Mouse (Mus musculus) spleen, postnatal 4 days (tissue): ENCODE measurements at regions not wholly inside any gene's neighbourhood (a gene's known extent, or its start where the extent isn't known, plus 50 kb on each side); places are given as distances from the start of the nearest gene placed in this dataset.
"Not testable (repeated sequence)": the region's sequence is repeated elsewhere in the genome, so short reads cannot be mapped to it uniquely, and the experiment has no call there.

Source experiments
- DNase-seq, 2 experiments: peaks; one replicate each; pipeline ENCODE4 v3.0.0; 2022; ENCODE audit warnings: low spot score in 2 of 2

DNA sequence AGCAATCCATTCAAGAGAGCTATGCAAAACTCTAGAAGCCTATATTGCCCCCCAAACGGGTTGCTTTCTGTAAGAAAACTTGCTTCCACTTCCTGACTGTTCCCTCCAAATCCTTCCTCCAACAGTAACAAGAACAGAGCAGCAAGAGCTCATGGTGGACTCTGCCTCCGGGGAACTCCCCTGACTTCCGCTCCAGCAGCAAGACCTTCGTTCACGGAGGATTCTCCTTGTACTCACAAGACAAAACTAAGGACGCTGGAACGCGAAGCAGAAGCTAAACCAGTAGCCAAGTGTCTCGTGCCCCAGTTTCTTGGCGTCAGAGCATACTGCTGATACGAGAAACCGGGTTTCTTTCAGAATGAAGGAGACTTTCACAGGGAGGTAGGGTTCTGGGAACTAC is 50.7 kb downstream of the H2al2a start:
- DNase-seq, result no peak

DNA sequence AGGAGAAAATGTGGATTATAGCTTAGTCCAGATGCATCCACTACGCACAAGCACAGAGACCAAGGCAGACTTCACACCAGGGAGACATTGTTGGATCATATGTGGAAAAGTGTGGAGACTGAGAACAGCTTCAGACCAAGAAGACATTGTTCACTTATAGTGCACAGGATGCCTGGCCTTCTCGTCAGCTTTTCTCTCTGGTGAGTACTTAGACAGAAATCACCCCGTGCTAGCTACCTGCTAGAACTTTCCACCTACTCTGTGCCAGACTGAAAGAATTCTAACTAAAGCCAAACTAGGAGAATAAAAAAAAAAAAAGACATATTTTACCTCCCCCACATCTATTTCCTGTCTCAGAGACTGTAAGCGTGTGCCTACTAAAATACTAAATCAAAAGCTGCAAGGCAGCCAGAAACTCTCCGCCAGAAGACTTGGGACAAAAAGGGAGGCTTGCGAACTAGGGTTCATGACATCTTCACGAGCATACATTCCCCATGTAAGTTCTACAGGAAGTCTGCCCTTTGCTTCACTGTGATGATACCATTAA is 51.3 kb downstream of the H2al2a start:
- no peak for DNase-seq

DNA sequence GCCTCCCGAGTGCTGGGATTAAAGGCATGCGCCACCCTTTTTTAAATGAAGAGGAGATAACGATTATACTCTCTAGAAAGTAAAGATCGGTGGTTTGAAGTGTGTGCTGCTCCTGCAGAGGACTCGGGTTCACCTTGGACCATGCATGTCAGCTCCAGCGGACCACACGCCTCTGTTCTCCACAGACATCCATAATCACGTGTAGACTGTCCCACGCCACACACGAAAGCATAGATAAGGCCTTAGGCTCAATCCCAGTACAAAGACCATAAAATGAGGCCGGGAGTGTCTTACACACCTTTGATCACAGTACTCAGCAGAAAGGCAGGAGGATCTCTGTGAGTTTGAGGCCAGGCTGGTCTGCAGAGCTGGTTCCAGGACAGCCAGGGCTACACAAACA is 53.3 kb downstream of the H2al2a start:
- DNase-seq, result no peak

DNA sequence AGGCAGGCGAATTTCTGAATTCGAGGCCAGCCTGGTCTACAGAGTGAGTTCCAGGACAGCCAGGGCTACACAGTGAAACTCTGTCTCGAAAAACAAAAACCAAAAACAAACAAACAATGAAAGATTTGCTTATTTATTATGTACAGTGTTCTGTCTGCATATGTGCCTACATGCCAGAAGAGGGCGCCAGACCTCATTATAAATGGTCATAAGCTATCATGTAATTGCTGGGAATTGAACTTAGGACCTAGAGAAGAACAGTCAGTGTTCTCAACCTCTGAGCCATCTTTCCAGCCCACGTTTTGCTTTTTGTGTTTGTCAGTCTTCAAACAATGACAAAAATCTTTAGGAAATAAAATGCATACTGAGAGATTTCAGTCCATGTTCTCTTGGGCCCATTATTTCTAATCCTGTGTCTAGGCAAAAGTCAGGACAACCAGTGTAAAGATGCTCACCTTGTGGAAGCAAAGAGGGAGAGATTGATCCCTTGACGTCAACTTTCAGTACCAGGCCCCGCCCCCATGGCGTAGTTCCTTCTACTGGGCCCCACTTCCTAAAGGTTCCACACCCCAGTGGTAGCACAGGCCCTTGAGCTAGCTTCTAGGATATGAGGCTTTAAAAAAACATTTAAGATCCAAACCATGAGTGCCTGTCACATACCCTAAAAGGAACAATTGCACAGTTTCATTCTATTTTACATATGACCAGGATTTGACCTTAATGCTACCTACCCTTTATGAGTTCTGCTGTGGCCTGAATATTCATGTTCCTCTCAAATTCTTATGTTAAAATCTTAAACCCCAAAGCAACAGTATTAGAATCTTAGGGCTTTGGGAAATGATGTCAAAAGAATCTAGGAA is 54.0 kb downstream of the H2al2a start:
- no peak for DNase-seq

DNA sequence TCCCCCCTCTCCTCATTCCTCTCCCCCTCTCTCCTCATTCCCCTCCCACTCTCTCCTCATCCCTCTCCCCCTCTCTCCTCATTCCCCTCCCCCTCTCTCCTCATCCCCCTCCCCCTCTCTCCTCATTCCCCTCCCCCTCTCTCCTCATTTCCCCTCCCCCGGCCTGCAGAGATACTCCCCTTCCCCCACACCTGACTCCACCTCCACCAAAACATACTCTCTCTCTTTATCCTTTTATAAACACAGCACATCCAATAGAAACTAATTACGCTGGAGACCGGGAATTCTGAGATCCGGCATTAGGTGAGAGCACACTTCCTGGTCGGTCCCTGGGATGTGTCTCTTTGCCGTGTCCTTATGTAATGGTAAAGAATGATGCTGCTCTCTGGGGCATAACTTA is 54.8 kb downstream of the H2al2a start:
- no peak for DNase-seq

DNA sequence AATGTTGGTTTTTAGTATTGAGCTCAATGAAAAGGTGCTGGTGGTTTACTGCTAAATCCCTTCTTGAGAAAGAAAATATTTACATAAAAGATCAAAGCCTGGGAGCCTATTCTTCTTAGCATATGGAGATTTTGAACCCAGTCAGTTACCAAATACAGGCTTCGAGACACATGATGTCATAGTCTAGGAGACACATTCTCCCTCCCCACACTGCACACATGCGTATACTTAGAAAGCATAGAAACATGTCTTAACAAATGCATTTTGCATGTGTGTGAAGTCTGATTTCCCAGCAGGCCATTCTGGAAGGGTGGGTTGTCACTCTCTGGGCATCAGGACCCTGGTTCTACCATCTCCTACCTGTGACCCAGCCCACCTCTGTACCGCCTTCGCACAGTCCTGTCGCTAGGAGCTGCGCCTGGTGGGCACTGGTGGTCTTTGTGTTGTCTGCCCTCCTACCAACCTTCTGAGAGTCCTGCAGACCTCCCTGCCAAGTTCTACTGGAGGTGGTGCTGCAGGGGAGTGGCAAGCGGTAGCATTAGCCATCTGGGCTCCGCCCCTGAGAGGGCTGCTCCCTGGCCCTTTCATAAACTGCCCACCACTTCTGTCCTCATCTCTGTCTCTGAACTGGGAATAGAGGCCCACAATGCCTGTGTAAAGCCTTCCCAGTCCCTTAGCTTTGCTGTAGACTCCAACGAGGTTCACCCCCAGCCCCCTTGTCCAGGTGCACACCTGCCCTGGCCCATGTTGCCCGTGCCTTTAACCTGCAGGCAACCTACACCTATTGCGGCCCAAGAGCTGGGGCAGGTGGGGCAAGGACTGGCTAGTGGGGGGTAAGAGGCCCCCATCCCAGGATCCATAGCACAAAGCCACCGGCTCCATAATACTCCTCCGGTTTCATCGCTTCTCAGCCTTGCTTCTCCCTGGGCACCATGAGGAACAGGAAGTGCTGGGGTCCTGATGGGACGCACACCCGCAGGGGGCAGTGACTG is 56.6 kb downstream of the H2al2a start:
- DNase-seq, result not testable (repeated sequence)

DNA sequence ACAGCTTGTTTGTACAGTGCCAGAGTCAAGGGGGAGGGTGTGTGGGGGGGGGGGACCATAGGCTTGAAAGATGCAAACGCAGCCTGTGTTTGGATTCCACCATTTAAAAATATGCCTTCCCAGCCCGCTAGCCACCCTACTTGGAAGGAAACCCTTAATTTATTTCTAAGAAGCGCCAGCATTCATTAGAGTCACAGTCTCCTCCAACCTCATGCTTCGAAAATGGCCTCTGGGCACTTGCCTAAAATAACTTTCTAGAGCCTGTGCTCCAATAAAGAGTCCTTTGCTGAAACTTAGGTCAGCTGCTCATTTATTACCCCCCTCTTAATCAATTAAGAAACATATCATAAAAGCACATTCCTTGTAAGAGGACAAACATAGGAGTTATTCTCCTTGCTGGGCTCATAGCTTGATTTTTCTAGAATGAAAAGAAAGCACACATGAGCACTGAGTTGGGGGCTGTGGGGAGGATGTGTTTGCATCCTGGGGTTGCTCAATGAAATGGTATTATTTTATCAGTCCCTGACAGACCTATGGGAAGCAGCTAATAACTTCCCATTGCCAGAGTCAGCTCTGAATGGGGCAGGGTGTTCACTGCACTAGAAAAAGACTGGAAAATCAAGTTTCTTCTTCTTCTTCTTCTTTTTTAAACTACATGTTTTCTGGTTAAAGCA is 57.4 kb downstream of the H2al2a start:
- no peak for DNase-seq

DNA sequence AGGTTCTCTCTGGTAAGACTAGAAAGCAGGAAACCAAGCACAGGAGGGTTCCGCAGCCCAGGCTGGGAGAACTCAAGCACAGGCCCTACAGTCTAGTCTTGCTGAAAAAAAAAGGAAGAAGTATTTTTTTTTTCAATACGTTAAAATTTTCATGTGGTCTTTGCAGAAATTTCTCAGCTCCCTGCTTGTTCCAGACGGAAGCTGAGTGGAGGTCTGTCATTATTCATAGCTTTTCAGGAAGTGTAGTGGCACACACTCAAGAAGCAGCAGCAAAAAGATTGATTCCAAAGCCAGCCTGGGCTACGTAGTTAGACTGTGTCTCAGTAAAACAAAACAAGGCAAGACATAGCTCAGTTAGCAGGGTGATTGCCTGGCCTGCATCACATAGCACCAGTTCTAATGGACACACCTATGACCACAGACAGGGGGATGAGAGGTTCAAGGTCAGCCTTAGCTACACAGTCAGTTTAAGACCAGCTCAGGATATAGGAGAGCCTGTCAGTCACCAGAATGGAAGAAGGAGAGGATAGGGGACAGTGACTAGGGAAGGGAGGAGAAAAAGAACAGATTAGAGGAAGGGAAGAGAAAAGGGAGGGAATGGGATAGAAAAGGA is 60.1 kb downstream of the H2al2a start:
- no peak for DNase-seq

DNA sequence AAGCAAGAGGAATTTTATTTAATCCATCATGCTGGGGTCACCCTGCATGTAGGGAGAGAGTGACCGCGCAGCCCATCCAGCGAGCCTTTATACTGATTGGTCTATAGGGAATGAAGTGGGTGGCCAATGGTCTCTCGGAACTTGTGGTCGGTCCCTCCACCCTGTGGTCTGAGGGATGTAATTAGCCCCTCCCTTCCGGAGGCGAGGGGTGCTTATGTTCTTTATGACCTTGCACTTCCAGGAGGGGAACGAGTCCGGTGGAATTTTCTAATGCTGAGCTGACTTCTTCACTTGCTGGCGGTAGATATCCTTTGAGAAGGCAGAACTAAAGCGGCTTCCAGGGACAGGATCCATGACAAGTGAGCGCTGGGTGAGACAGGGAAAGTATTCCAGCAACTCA is 60.8 kb downstream of the H2al2a start:
- DNase-seq, result no peak

DNA sequence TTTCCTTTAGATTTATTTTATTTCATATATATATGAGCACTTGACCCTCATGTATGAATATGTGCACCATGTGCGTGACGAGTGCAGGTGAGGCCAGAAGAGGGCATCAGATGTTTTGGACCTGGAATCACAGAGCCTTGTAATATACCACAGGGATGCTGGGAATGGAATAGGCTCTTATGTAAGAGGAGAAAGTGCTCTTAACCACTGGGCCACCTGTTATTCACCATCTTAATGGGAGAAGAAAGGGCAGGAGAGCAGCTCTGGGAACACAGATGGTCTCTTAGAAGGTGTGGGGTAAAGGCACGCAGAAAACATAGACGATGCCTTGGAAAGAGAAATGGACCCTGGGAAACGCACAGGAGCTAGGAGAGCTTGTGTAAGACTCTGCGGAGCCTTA is 61.3 kb downstream of the H2al2a start:
- DNase-seq, result no peak

DNA sequence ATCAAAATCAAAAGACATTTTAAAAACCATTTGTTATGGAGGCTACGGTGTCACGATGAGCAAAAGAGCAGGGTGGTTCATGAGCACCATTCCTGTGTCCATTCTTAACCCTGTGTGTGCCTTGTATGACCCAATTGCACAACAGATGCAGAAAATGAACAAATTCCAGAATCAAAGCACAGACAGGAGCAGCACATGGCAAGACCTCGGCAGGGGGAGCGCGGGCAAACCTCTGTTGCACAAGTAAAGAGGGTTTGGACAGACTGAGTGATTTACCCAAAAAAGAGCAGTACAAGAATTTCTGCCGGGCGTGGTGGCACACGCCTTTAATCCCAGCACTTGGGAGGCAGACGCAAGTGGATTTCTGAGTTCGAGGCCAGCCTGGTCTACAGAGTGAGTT is 62.1 kb downstream of the H2al2a start:
- no peak for DNase-seq

DNA sequence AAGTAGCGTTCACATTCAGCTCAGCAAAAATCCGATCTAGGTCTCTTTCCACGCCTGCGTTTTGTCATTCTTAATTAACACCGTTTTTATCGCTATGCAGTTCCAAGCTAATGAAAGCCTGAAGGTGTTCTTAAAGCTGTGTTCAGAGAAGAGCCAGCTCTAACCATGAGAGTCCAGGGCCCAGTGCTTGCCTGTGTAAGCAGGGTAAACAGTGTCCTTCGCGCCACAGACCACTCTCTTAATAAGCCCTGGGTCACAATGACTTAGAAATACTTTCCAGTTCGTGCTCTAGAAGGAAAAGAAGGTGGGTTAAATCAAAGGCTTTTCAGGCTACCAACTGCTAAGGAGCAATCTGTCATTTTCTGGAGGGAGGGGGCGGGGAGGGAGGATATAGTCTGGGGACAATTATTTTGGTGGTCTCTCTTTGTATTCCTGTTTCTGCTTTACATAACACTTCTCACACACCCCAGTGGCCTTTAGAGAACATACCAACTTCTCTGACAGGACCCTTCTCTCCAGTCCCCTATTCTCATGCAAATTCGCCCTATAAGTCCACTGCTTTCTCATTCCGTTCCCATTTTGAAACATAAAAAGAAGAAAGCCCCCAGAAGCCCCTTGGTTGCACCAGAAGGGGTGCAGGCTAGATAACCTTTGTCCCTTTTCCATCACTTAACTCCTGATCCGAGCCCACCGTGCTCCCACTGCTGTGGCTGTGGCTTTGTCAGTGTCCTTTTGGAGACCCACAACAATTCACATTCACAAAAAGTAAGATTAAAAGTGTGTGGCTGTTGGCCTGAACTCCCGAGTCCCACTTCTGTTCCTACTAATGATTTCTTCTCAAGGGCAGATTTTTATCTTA is 63.6 kb downstream of the H2al2a start:
- no peak for DNase-seq

DNA sequence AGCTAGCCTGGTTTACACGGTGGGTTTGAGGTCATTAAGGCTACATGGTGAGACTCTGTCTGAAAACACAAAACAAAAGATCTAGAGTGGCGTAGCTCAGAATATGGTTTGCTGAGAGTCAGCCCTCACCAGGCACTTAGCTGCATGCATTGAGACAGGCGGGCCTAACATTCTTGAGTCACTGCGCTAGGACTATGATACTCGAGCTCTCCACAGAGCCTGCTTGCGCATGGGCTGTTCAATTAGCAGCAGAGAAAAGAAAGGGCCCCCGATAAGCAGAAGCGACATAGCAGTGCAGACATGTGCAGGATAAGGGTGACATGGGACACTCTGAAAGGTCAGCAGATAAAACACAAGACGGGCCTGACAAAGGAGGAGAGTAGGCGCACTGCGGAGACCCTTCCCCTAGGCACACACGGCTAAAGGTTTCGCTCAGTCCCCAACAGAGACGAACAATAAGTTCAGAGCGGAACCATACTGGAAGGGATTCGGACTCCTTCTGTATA is 64.3 kb downstream of the H2al2a start:
- DNase-seq, result no peak

DNA sequence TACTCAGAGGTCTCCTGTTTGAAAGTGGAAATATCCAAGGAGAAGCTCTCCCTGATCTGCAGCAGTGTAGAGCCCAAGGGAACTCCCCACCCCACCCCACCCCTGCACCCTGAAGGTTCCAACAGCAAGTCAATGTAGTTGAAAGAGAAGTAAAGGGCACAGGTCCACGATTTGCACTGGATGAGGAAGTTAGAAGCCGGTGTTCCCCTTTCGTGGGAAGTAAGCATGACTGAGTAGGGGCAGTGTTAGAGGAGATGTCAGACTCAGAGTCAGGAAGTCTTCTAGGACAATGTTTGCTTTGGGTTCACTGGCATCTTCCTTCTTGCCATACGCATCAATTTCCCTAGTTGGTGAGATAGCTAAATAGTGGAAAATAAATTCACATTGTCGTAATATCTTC is 64.9 kb downstream of the H2al2a start:
- DNase-seq, result peak in 1 of 2 experiments; percentile 18

DNA sequence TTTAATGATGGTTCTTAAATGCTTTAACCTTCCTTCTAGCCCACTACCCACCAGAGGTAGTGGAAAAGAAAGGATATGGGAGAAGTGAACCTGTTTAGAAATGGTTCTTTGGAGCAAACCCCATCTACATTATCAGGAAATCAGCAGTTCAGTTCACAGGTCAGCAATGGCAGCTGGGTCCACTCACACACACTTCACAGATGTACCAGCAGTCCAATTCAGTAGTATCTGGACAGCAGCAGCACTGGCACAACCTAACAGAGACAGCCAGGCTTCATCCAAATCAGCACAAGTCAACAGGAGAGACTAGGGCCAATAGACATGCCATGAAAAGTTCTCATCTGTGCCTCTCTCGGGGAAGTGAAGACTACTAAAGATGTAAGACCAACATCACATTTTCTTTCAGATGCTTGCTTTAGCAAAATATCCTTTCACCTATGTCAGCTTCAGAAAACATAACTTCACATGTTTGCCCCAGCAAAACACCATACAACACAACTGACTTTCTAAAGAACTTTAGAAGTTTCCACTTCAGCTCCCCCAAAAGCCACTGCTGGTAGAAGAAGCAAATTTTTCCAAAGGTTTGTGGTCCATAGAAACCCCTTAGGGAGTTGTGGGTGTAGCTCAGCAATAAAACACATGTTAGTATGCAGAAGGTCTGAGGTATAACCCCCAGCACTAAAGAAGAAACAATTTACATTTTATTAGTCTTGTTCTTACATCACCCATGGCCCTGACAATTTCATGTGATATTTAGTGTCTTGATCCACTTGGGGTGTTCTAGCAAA is 77.7 kb downstream of the H2al2a start:
- DNase-seq, result no peak

DNA sequence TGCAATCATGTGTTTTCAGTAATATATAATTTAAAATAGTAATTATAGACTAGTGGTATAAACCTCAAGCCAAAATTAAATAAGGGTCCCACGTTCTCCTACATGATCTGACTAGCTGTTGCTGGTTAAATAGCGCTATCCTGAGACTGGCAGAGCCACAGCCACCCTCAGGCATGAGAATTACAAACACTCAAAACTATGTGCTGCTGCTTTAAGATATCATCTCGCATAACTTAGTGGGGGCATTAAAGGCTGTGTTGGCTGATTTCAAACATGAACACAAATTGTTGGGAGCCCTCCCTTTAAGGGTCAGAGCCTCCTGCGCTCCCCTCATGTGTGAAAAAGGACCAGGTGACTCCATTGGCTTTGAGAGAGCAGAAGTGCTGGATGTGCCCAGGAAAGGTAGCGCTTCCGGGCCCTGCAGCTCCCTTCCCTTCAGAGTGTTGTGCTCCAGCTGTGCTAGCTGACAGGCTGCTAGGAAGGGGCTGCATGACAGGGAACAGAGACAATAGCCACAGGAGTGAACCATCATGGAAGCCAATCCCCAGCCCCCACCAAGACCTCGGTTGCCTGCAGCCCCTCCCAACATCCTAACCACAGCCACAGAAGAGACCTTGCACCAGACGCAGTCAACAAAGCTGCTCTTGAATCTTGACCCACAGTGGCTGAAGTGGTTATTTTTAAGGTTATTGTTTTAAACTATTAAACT is 79.4 kb downstream of the H2al2a start:
- peak in 1 of 2 experiments; percentile 48 for DNase-seq

DNA sequence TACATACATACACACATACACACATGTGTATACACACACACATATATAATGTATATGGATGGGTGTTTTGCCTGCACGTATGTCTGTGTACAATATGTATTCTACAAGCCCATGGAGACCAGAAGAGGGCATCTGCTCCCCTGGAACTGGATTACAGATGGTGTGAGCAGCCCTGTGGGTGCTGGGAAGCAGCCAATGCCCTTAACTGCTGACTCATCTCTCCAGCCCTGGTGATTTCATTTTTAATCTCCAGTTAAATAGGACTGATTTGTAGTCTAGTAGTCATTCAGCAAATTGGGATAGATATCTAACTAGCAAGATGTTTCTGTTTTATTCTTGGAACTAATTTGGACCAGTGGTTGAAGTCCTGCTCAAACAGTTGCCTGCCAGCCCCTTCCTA is 94.1 kb downstream of the H2al2a start:
- DNase-seq, result no peak

DNA sequence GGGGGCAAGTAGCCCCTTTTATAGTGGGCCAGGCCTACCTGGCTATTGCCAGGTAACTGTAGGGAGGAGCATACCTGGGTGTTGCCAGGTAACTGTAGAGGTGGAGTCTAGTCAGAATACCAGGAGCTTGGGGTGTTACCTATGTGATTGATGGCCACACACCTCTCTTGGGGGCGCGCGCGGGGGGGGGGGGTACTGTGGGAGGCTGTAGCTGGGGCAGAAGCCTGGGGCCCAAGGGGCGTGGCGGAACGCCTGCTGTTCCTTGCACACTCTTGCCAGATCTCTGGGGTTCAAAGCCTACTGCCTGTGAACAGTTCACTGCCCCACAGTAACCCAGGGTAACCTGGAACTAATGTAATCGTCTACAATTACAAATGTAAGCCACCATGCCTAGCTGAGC is 96.6 kb downstream of the H2al2a start:
- no peak for DNase-seq

DNA sequence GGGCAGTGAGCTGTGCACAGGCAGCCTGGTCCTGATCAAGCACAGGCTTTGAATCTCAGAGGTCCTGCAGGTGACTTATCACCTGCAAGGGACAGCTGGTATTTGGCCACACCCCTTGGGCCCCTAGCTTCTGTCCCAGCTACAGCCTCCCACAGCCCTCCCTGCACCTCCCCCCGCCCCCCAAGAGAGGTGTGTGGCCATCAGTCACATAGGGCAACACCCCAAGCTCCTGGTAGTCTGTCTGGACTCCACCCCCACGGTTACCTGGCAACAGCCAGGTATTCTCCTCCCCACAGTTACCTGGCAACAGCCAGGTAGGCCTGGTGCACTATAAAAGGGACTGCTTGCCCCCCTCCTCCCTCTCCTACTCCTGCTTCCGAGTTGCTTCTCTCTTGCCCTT is 98.0 kb downstream of the H2al2a start:
- DNase-seq, result no peak
